Mouse (Mus musculus) C2C12 (cell line): ENCODE data around the gene Brpf1.

ENCODE experiments used
- CTCF ChIP-seq: IDR thresholded peaks from one replicate; pipeline ENCODE4 v1.5.1; 2011; ENCODE audit not compliant: control insufficient read depth, insufficient read depth, insufficient read length
- USF1 ChIP-seq: IDR thresholded peaks from one replicate; pipeline ENCODE4 v1.6.1; 2011; ENCODE audit warnings: low read depth, mild to moderate bottlenecking, control low read depth, moderate library complexity

- TF ChIP-seq CTCF, result no peak
- no peak for TF ChIP-seq USF1
Measured at GRCm38 (mm10) chr6:113276846-113277245, 30.1 kb upstream of the Brpf1 start.
